Mouse (Mus musculus): ENCODE data around the gene Ppp3r2. TPM values are rescaled to one million over a fixed set of nuclear protein-coding genes. Genes with fewer than 3 reads are reported as not detected.

The Ppp3r2 gene
- total RNA-seq, 2 experiments from 2014 or later, result not detected

Other genes starting within 250 kb of the Ppp3r2 start
- not detected in 2 replicates for gene Acnat1, start 208.1 kb downstream of the Ppp3r2 start, total RNA-seq (2015)
- 0.18 TPM in 1 of 2 replicates, not detected in the other for gene Acnat1, start 208.1 kb downstream of the Ppp3r2 start, total RNA-seq (2017)
- 0.14 TPM in 1 of 2 replicates, not detected in the other for gene Baat, start 175.5 kb downstream of the Ppp3r2 start, total RNA-seq (2015)
- gene Baat, start 175.5 kb downstream of the Ppp3r2 start, total RNA-seq (2017), result not detected in 2 replicates
- 17.6 and 21.9 TPM in 2 replicates for gene Mrpl50, start 160.9 kb downstream of the Ppp3r2 start, total RNA-seq (2015)
- 13.4 and 17.7 TPM in 2 replicates for gene Mrpl50, start 160.9 kb downstream of the Ppp3r2 start, total RNA-seq (2017)
- gene Zfp189, start 160.8 kb downstream of the Ppp3r2 start, total RNA-seq (2015), result 2.1 and 2.3 TPM in 2 replicates
- gene Zfp189, start 160.8 kb downstream of the Ppp3r2 start, total RNA-seq (2017), result 2.6 and 3.3 TPM in 2 replicates
- not detected in 2 replicates for gene Aldob, start 132.5 kb downstream of the Ppp3r2 start, total RNA-seq (2015)
- not detected in 2 replicates for gene Aldob, start 132.5 kb downstream of the Ppp3r2 start, total RNA-seq (2017)
- not detected in 2 replicates for gene Tmem246, start 84.1 kb downstream of the Ppp3r2 start, total RNA-seq (2015)
- not detected in 2 replicates for gene Tmem246, start 84.1 kb downstream of the Ppp3r2 start, total RNA-seq (2017)
- gene Rnf20, start 50.0 kb downstream of the Ppp3r2 start, total RNA-seq (2015), result 31.9 and 38.2 TPM in 2 replicates
- gene Rnf20, start 50.0 kb downstream of the Ppp3r2 start, total RNA-seq (2017), result 107 and 137 TPM in 2 replicates
- not detected in 2 replicates for gene Grin3a, start 163.7 kb upstream of the Ppp3r2 start, total RNA-seq (2015)
- not detected in 2 replicates for gene Grin3a, start 163.7 kb upstream of the Ppp3r2 start, total RNA-seq (2017)